Mouse (Mus musculus): ENCODE results near the gene Slc6a18.
"Not testable (repeated sequence)": the region's sequence is repeated elsewhere in the genome, so short reads cannot be mapped to it uniquely, and the experiment has no call there.

The Slc6a18 gene

DNA sequence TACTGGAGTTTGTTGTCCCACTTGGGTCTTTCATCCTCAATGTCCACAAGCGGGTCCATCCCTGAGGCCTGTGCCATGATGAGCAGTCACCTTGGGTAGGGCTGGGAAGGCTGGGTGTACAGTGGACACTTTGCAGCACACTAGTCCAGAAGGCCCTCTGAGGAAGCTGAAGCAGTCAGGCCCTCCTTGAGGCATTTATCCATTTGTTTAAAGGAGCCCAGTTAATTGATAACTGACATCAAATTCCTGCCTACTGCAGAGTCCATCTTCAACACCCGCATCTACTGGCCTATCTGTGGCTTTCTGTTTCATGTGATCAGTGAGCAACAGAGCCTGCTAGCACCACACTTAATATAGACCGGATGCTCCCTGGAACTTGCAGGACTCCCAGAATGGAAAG is at the start of gene Slc6a18:
Slc6a18 (minus strand) TSS at position 171 of the 400 bp plus-strand sequence.
- DNase-seq (ENCODE audit: extremely low read depth, low read depth), result no peak

DNA sequence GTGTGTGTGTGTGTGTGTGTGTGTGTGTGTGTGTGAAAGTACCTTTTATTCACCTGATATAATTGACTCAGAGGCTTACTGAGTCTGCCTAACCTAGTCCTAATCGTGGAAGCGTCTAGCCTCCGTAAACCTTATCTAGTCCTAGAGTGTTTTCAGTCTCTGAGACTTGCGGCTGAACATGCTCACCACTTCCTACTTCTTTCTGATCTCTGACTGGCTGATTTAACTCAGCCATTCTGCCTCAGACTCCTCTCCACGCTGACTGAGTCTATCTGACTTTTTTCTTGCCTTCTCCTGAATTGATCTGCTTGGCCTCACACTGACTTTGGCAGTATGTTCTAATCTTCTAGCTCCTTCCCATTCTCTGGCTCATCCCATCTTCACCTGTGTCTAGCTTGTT is 47.5 kb upstream of the Slc6a18 start:
- DNase-seq (ENCODE audit: extremely low read depth, low read depth), result peak; percentile 66

GRCm38 (mm10) chr13:73723081-73723668 is 45.4 kb upstream of the Slc6a18 start:
- DNase-seq (ENCODE audit: extremely low read depth, low read depth), result no peak

GRCm38 (mm10) chr13:73720241-73720640 is 42.4 kb upstream of the Slc6a18 start:
- DNase-seq (ENCODE audit: extremely low read depth, low read depth), result no peak

DNA sequence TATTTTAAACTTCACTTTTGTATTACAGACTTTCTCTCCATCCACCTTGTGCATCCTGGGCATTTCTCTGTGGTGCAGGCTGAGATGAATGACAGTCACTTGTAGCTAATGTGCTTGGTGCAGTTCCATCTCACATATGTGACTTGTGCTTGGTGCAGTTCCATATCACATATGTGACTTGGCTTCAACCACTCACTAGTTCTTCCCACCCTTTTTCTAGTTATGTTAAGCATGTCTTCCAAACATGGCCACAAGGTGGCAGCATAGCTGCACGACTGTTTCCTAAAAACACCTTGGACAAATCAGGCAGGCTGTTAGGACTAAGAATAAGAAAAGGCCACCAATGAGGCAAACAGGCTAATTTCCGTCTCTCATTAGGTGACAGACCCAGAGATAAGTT is 40.4 kb upstream of the Slc6a18 start:
- DNase-seq (ENCODE audit: extremely low read depth, low read depth), result peak; percentile 63

DNA sequence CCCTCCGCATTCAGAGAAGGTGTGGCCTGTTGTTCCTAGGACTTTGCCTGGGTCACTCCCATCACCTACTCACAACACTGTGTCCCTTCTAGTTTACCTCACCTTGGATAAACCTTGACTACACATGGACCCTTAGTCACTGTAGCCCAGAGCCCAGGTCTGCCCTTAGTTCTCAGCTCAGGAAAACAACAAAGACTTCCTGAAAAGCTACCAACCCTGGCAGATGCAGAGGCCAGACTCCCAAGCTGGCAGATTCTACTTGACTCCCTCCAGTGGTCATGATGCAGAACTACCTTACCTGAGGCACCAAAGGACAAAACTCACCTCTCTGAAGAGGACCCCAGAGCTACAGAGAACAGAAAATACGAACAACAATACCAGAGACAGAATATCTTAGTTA is 36.2 kb upstream of the Slc6a18 start:
- DNase-seq (ENCODE audit: extremely low read depth, low read depth), result no peak

GRCm38 (mm10) chr13:73713204-73713603 is 35.4 kb upstream of the Slc6a18 start:
- no peak for DNase-seq (ENCODE audit: extremely low read depth, low read depth)

DNA sequence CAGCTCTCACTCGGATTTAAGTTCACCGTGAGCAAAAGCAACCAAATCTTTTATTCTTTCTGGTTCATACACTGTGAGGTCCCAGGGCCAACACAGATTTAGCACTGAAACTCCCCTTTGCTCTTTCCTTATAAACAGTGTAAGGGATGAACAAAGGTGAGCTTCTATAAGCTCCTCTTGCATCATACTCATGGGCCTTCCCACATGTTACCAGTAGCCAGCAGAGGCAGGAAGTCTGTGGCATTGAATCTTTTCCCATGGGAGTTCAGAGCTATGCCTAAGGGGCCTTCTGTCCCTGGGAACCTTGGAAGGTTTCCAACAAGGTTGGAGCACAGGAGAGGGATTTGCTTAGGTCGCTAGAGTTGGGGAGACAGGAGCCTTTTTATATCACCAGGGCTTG is 34.4 kb upstream of the Slc6a18 start:
- no peak for DNase-seq (ENCODE audit: extremely low read depth, low read depth)

DNA sequence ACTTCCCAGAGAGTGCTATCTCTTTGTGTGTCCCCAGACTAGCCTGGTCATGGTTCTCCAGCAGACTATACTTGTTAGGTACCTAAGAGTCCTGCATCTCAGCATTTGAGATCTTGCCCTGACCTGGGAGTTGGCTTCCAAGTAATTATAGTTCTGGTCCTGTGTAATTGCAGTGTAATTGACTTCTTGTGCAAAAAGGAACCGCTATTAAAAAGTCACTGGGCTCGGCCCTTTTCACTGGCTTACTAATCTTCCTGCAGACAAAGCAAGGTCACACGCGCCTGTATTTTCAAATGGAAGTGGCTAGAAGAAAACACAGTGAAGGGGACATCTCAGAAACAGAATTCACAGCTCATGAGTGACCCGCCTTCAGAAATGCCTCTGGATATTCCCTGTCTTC is 34.0 kb upstream of the Slc6a18 start:
- DNase-seq (ENCODE audit: extremely low read depth, low read depth), result no peak

DNA sequence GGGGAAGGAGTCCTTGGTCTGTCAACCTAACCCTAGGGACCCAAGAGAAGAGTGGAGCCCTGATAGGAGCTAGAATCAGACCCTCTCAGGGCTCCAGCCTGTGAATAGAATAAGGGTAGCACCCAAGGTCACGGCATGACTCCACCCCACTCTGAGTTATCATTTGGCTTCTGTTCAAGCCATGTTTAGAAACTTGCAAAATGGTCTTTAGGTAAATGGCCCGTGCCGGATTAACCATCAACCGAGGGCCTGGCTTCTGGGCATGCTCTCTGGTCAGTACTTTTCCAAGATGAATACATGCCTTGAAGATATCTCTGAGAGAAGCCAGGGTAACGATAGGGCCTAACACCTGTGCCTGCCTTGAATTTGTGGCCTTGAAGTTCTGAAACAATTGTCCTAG is 33.4 kb upstream of the Slc6a18 start:
- no peak for DNase-seq (ENCODE audit: extremely low read depth, low read depth)

- no peak for DNase-seq (ENCODE audit: extremely low read depth, low read depth)
Observed at GRCm38 (mm10) chr13:73709491-73709890, 31.7 kb upstream of the Slc6a18 start.

DNA sequence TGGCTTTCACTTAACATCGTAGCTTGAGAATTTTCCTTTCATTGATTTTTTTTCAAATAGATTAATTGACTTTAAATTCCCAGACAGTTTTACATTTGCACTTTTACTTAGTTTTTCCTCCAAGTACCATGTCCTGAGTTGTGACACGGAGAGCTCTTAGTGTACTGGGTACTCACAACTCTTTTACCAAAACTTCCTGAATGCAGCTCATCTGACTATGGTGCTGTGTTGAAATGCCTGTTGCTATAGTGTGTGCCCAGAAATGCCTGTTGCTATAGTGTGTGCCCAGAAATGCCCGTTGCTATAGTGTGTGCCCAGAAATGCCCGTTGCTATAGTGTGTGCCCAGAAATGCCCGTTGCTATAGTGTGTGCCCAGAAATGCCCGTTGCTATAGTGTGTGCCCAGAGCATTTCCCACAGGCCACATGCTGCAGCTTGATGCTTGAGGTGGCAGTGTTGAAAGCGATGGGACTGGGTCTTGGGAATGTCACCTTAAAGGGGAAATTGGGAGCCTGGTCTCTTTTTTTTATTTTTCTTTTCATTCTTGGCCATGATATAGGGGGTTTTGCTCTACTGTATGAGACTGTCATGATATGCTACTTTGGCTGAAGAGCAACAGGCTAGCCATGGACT is 27.0 kb upstream of the Slc6a18 start, which contains the start of gene Slc6a19:
Slc6a19 (minus strand) TSS at position 172 of the 632 bp plus-strand sequence.
- DNase-seq (ENCODE audit: extremely low read depth, low read depth), result no peak

DNA sequence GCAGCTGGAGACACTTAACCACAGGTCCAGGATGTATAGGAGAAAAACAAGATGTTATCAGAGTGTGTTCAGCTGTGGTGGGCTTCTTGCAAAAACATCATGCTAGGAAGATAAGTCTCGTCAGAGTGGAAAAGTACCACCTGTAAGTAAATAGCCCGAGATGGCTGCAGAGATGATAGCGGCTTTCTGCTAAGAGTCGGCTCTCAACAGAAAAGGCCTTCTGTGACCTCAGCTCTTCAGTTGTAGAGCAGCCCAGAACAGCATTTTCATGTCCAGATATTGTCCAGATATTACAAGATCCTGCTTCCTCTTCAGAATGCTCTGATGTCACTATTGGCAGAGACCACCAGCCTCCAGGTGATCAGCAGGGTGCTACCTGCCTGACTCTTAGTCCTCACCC is 25.7 kb upstream of the Slc6a18 start:
- DNase-seq (ENCODE audit: extremely low read depth, low read depth), result not testable (repeated sequence)

DNA sequence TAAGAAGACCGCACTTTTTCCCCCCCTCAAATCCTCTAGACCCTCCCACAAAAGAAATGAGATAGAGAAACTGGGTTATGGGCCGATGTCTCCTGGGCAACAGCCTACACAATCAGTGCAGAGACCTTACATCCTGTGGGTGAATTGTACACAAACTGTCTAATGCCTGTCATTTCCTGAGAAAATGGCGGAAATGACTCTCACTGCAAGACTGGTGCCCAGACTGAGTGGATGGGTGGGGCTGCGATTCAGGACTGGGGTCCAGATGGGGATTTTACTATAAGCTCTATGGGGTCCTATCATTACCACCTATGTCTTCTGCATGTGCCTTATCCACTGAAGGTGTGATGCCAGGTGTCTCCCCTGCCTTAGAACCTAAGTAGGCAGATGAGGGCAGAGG is 25.0 kb upstream of the Slc6a18 start:
- no peak for DNase-seq (ENCODE audit: extremely low read depth, low read depth)

DNA sequence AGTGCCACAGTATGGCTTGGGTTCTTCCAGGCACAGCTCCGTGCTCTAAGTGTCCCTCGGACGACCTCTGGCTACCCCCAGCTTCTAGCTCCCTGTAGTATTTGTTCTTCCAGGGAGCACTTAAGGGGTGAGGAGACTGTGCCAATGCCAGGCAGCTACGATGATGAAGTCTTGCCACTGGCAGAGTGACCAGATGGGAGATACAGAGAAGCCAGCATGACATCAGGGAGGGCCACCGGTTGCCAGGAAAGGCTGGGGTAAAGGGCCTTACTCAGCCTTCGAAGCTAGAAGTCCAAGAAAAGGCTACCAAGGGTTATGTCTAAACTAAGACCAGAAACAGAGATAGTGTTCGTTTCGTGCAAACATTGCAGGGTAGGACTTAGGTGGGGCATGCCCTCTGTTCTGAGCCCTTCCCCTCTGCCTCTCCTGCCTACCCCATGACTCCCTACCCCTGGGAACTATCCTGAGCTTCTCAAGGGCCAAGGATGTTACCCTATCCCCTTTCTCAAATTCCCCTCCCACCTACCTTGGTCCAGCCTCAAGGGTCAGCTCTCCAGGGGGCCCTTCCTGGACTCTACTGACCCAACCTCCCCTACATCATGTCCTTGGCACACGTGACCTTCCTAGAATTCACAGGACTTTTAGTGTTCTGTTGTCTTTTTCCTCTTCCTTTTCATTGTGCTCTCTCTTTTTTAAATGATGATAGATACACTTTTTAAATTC is 23.5 kb upstream of the Slc6a18 start:
- DNase-seq (ENCODE audit: extremely low read depth, low read depth), result no peak

DNA sequence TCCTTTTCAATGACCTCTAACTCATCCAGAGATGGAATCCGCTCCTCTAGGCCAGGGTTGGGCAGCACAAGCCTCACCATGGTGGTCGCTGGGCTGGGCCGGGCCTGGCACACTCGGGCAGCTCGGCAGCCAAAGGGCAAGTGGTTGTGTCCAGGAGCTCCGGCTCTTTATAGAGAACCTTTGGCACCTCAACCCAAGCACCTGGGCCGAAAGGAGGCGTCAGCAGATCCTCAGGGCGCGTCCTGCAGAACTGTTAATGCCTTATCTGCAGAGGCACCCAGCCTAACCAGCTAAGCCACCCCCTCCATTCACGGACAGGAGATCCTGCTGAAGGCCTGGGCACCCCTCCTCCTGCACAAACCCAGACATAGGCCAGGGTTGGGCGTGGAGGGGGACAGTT is 22.7 kb upstream of the Slc6a18 start:
- no peak for DNase-seq (ENCODE audit: extremely low read depth, low read depth)

- no peak for DNase-seq (ENCODE audit: extremely low read depth, low read depth)
Observed at GRCm38 (mm10) chr13:73699714-73700113, 21.9 kb upstream of the Slc6a18 start.

GRCm38 (mm10) chr13:73696529-73696928 is 18.7 kb upstream of the Slc6a18 start:
- DNase-seq (ENCODE audit: extremely low read depth, low read depth), result no peak

DNA sequence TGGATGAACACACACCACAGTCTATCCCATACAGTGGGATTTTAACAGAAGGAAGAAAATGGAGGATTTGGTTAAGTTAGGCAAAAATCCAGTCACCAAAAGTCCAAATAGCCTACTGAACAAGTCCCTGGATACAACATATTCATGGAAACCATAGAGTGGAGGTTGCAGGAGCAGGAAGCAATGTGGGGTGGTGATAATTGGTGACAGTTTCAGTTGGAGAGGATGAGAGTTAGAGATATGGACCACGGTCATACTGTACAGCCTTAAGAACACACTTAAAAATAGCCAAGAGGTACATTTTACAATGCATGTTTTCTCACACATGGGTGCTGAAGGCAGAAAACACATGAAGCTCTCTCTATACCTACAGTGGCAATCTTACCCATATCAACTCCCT is 17.1 kb upstream of the Slc6a18 start:
- DNase-seq (ENCODE audit: extremely low read depth, low read depth), result peak; percentile 10

DNA sequence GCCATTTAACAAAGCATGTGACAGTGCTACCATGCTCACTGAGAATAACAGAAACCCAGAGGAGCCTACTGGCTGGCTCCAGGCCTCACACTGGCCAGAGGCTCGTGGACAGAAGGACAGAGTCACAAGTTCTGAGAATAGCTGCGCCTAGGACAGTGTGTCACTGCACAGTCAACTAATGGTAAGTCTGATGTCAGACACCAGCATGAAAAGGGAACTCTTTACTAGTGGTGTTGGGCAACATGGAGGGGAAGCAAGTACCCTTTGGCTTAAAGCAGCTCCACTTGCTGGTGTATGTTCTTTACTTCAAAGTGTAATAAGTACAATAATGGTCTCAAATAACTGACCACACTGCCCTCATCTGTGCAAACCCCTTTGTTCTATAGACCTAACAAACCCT is 15.5 kb upstream of the Slc6a18 start:
- DNase-seq (ENCODE audit: extremely low read depth, low read depth), result no peak

DNA sequence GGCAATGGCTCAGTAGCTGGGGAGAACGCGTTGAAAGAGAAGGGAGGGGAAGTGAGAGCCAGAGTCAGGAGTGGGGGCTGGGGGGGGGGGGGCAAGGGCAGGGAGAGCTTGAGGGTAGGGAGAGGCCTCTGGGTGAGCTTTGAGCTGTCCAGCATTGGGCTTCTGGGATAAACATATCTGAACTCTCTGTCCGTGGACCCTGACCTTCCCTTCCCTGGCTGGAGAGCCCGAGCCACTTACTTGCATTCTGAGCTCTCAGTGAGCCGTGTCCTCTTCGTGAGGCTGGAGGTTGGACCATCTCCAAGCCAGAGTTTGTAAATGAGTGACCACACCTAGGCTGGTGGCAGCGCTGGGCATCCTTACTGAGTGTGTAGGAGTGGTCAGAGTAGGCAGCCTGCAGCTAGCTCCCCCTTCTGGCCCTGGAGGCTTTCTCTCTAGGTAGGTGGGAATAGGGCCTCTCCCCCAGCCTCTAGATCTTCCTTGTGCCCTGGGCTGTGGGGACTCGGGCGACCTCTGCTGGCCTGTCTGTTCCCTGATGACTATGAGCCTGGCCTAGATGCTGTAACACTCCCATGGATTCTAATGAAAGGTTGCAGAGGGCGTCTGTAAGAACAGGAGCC is 14.5 kb upstream of the Slc6a18 start:
- DNase-seq (ENCODE audit: extremely low read depth, low read depth), result peak; percentile 19

- DNase-seq (ENCODE audit: extremely low read depth, low read depth), result no peak
Observed at GRCm38 (mm10) chr13:73688934-73689333, 11.1 kb upstream of the Slc6a18 start.

All from MEL-GATA-1-ER (cell line).